Mouse (Mus musculus): ENCODE measurements at regions not wholly inside any gene's neighbourhood (a gene's known extent, or its start where the extent isn't known, plus 50 kb on each side); places are given as distances from the start of the nearest gene placed in this dataset.

DNA sequence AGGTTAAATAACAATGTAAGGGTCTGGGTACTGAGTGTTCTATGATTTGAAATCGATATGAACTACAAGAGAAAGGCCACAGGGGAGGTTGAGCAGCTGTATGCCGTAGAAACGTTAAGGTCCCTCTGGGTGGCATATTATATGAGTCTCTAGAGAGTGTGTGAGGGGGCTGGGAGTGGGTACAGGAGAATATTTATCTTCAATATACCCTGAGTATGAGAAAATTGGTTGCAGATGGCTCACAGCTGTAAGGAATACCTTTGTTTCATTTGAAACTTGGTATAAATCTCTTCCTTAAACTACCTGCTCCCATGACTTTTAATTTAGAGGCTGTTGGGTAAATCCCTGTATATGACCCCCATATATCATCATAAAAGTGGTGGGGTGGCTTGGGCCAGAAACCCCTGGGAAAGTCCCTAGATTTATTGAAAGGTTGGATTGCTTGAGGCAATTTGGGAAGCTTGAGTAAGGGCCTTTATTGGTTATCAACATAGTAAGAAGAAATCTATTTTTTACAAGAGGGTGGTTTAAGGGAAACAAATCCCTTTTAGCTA lies 128.7 kb upstream of the Prkg2 start:
- no peak for ATAC-seq (replicated peaks; ENCODE audit: extremely low read depth, insufficient read depth, low FRiP score)
- H3K9ac ChIP-seq (ENCODE audit: low read length), result no peak overlapping the region
- 70% methylated on average over 3 of the region's 3 CpGs for WGBS
- H3K36me3 ChIP-seq (ENCODE audit: control insufficient read depth, insufficient read depth), result no peaks in the 10 kb centered on the region
- no peak overlapping the region for H3K4me3 ChIP-seq (ENCODE audit: low read length)
- no peaks in the 10 kb centered on the region for H3K4me1 ChIP-seq (ENCODE audit: control insufficient read depth, insufficient read depth, low read length)
- H3K27me3 ChIP-seq (ENCODE audit: control insufficient read depth, insufficient read depth, low read length), result no peaks in the 10 kb centered on the region
- no peak overlapping the region for H3K27ac ChIP-seq (ENCODE audit: low read length)
- H3K4me2 ChIP-seq (ENCODE audit: low read depth, low read length), result no peak overlapping the region
- no peaks in the 10 kb centered on the region for H3K9me3 ChIP-seq (replicated peaks; ENCODE audit: control insufficient read depth, low read length)

DNA sequence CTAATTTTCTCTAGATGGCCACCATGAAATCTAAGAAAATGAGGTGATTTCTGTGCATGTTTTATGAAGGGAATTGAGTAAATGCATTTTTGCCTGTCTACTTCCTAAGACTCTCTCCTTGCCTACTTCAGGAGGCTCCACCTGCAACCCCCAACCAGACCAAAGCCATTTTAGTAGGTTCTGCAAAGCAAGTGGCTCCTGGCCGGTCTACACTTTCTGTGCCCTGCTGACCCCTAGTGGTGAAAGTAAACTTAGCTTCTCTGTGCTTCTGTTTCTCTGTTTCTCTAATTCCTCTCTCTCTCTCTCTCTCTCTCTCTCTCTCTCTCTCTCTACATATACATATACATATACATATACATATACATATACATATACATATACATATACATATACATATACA lies 120.8 kb upstream of the Prkg2 start:
- no peaks in the 10 kb centered on the region for H3K9me3 ChIP-seq (replicated peaks; ENCODE audit: control insufficient read depth, low read length)
- no peak for ATAC-seq (replicated peaks; ENCODE audit: extremely low read depth, insufficient read depth, low FRiP score)
- WGBS, result 0% methylated on average over 1 of the region's 1 CpGs

DNA sequence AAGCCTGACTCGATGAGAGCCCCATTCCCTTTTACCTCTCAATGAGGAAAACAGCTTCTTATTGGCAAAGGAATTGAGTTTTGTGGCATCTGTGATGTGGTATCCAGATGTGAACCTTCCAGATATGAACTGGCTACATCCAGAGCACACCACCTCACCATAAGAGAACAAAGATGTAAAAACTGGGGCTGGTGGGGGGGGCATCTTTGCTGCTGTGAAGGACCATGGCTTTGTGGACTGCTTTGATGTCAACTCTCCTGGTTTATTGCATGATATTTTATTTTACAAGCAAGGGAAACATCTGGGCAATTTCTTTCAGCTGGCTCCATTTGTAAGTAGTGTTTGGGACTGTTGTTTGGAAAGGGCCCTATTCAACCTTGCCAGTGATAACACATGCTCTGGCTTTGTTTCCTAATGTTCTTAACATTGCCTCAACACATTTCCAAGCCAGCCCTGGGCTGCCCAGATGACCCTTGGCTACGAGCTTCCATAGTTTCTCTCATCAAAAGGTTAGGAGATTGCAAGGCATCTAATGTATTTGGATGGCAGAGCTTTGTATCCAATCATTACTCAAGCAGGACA lies 116.2 kb upstream of the Prkg2 start:
- WGBS, result 61% methylated on average over 2 of the region's 2 CpGs
- H3K27me3 ChIP-seq (ENCODE audit: control insufficient read depth, insufficient read depth, low read length), result 0 out of 2 replicates have a peak, but pooled peaks cover 3% of the 10 kb centered on the region
- no peak overlapping the region for H3K4me2 ChIP-seq (ENCODE audit: low read depth, low read length)
- no peak overlapping the region for H3K27ac ChIP-seq (ENCODE audit: low read length)
- H3K9ac ChIP-seq (ENCODE audit: low read length), result no peak overlapping the region
- H3K36me3 ChIP-seq (ENCODE audit: control insufficient read depth, insufficient read depth), result no peaks in the 10 kb centered on the region
- H3K4me1 ChIP-seq (ENCODE audit: control insufficient read depth, insufficient read depth, low read length), result no peaks in the 10 kb centered on the region
- ATAC-seq (replicated peaks; ENCODE audit: extremely low read depth, insufficient read depth, low FRiP score), result no peak
- no peaks in the 10 kb centered on the region for H3K9me3 ChIP-seq (replicated peaks; ENCODE audit: control insufficient read depth, low read length)
- no peak overlapping the region for H3K4me3 ChIP-seq (ENCODE audit: low read length)

More for the DNA sequence above, 120.8 kb upstream of the Prkg2 start:
- Histone ChIP-seq H3K36me3 (ENCODE audit: control insufficient read depth, insufficient read depth) (no peaks in the 10 kb centered on the region), H3K27ac (ENCODE audit: low read length) (no peak overlapping the region), H3K4me3 (ENCODE audit: low read length) (no peak overlapping the region), H3K4me1 (ENCODE audit: control insufficient read depth, insufficient read depth, low read length) (no peaks in the 10 kb centered on the region), H3K27me3 (ENCODE audit: control insufficient read depth, insufficient read depth, low read length) (0 out of 2 replicates have a peak, but pooled peaks cover 3% of the 10 kb centered on the region), H3K4me2 (ENCODE audit: low read depth, low read length) (no peak overlapping the region), H3K9ac (ENCODE audit: low read length) (no peak overlapping the region)

DNA sequence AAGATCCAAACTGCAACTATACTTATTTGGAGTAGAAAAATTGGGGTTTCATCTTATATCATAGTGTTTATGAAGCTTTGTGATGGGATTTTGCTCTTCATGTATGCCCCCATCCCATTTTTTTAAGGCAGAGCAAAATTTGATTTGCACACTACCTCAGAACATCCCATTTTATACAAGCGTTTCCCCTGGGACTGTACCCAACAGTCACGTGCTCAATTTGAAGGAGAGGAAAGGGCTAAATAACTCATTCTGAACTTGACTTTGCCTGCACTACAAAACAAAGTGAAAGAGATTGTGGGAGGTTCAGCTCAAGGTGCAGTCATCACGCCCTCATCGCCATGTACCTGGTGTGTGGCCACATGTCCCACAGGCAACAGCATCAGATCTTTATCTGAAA lies 115.1 kb upstream of the Prkg2 start:
- H3K4me3 ChIP-seq (ENCODE audit: low read length), result no peak overlapping the region
- no peaks in the 10 kb centered on the region for H3K9me3 ChIP-seq (replicated peaks; ENCODE audit: control insufficient read depth, low read length)
- WGBS, result 92% methylated on average over 4 of the region's 4 CpGs
- no peak for ATAC-seq (replicated peaks; ENCODE audit: extremely low read depth, insufficient read depth, low FRiP score)
- H3K4me1 ChIP-seq (ENCODE audit: control insufficient read depth, insufficient read depth, low read length), result no peaks in the 10 kb centered on the region
- no peak overlapping the region for H3K4me2 ChIP-seq (ENCODE audit: low read depth, low read length)
- no peak overlapping the region for H3K9ac ChIP-seq (ENCODE audit: low read length)
- no peaks in the 10 kb centered on the region for H3K36me3 ChIP-seq (ENCODE audit: control insufficient read depth, insufficient read depth)
- H3K27me3 ChIP-seq (ENCODE audit: control insufficient read depth, insufficient read depth, low read length), result 0 out of 2 replicates have a peak, but pooled peaks cover under 1% of the 10 kb centered on the region
- H3K27ac ChIP-seq (ENCODE audit: low read length), result no peak overlapping the region

DNA sequence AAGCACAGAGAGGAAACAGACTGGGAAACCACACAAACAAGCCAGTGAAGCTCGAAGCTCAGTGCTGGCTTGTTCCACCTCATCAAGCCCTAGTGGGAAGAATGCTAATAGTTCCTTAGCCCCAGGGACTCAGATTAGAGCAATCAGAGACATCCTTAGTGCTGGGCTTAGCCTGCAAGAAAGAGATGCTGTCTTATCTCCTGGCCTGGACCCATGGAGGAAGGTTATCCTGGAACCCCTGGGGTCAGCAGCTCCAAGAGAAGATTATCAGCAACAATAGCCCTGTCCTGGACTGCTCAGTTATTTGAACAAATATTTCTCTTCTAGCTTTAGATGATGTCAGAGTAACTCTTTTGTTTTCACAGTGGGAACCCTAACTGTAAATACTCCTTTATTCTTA lies 112.8 kb upstream of the Prkg2 start:
- ATAC-seq (replicated peaks; ENCODE audit: extremely low read depth, insufficient read depth, low FRiP score), result peak; percentile 70
- 10% methylated on average over 1 of the region's 1 CpGs for WGBS
- H3K4me1 ChIP-seq (ENCODE audit: control insufficient read depth, insufficient read depth, low read length), result no peaks in the 10 kb centered on the region
- no peaks in the 10 kb centered on the region for H3K9me3 ChIP-seq (replicated peaks; ENCODE audit: control insufficient read depth, low read length)
- H3K9ac ChIP-seq (ENCODE audit: low read length), result no peak overlapping the region
- no peaks in the 10 kb centered on the region for H3K27me3 ChIP-seq (ENCODE audit: control insufficient read depth, insufficient read depth, low read length)
- no peaks in the 10 kb centered on the region for H3K36me3 ChIP-seq (ENCODE audit: control insufficient read depth, insufficient read depth)
- no peak overlapping the region for H3K4me3 ChIP-seq (ENCODE audit: low read length)
- no peak overlapping the region for H3K27ac ChIP-seq (ENCODE audit: low read length)
- no peak overlapping the region for H3K4me2 ChIP-seq (ENCODE audit: low read depth, low read length)

DNA sequence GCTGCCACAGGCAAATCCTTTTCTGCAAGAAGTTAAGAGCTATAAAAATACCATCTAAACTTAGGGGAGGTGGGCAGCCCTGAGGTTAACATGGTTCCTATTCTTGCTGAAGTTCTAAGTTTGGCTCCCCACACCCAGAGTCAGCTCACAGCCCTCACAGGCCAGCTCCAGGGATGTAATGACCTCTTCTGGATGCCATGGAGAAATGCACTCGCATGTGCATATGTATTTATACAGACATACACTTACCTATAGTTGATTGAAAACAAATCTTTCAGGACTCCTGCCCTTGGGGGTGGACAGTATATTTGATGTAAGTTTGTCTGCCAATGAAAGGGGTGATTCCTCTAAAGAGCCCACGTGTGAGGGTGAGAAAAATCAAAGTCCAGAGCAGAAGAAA lies 95.5 kb upstream of the Prkg2 start:
- no peaks in the 10 kb centered on the region for H3K4me1 ChIP-seq (ENCODE audit: control insufficient read depth, insufficient read depth, low read length)
- WGBS, result 60% methylated on average over 2 of the region's 2 CpGs
- H3K9ac ChIP-seq (ENCODE audit: low read length), result no peak overlapping the region
- no peaks in the 10 kb centered on the region for H3K27me3 ChIP-seq (ENCODE audit: control insufficient read depth, insufficient read depth, low read length)
- no peak overlapping the region for H3K4me2 ChIP-seq (ENCODE audit: low read depth, low read length)
- ATAC-seq (replicated peaks; ENCODE audit: extremely low read depth, insufficient read depth, low FRiP score), result no peak
- H3K36me3 ChIP-seq (ENCODE audit: control insufficient read depth, insufficient read depth), result no peaks in the 10 kb centered on the region
- H3K27ac ChIP-seq (ENCODE audit: low read length), result no peak overlapping the region
- no peak overlapping the region for H3K4me3 ChIP-seq (ENCODE audit: low read length)
- H3K9me3 ChIP-seq (replicated peaks; ENCODE audit: control insufficient read depth, low read length), result no peaks in the 10 kb centered on the region

DNA sequence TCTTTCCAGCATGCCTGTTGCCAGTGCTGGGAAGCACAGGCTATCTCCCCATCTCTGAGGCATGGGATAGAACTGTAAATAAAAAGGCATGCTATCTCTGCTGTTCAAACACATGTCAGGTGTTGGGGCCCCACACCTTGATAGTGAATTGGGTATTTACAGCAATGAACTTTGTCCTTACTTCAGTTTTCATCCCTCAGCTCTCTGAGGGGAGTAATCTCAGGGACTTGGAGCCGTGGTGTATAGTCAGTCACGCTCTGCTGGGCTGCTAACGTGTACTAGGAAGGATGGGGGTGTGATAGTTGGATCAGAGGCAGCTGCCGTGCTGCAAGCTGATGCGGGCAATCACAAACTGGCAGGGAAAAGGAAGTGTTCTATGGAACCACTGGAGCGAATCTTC lies 91.5 kb upstream of the Prkg2 start:
- no peak overlapping the region for H3K4me2 ChIP-seq (ENCODE audit: low read depth, low read length)
- no peak overlapping the region for H3K4me3 ChIP-seq (ENCODE audit: low read length)
- H3K9ac ChIP-seq (ENCODE audit: low read length), result no peak overlapping the region
- H3K36me3 ChIP-seq (ENCODE audit: control insufficient read depth, insufficient read depth), result no peaks in the 10 kb centered on the region
- no peak overlapping the region for H3K27ac ChIP-seq (ENCODE audit: low read length)
- no peak for ATAC-seq (replicated peaks; ENCODE audit: extremely low read depth, insufficient read depth, low FRiP score)
- H3K27me3 ChIP-seq (ENCODE audit: control insufficient read depth, insufficient read depth, low read length), result no peaks in the 10 kb centered on the region
- no peaks in the 10 kb centered on the region for H3K4me1 ChIP-seq (ENCODE audit: control insufficient read depth, insufficient read depth, low read length)
- WGBS, result 50% methylated on average over 6 of the region's 6 CpGs
- H3K9me3 ChIP-seq (replicated peaks; ENCODE audit: control insufficient read depth, low read length), result no peaks in the 10 kb centered on the region

DNA sequence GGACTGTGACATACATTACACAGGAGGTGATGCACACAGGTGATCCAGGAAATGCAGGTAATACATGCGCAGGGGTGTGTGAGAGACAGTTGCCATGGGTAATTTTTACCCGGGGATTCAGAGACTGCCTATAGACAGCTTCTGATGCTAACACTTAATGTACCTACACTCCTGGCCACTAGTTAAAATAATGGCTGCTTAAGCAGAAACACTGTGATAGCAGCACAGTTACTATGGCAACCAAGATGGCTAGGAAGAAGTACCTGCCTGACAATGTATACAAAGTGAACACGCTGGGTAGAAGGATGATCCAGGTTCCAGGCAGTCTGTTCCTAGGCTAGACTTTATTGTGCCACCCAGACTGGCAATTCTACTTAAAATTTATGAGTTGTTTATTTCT lies 88.3 kb upstream of the Prkg2 start:
- Histone ChIP-seq H3K9ac (ENCODE audit: low read length) (no peak overlapping the region), H3K9me3 (replicated peaks; ENCODE audit: control insufficient read depth, low read length) (no peaks in the 10 kb centered on the region), H3K4me1 (ENCODE audit: control insufficient read depth, insufficient read depth, low read length) (no peaks in the 10 kb centered on the region), H3K4me2 (ENCODE audit: low read depth, low read length) (no peak overlapping the region), H3K36me3 (ENCODE audit: control insufficient read depth, insufficient read depth) (no peaks in the 10 kb centered on the region), H3K4me3 (ENCODE audit: low read length) (no peak overlapping the region), H3K27ac (ENCODE audit: low read length) (no peak overlapping the region), H3K27me3 (ENCODE audit: control insufficient read depth, insufficient read depth, low read length) (no peaks in the 10 kb centered on the region)
- ATAC-seq (replicated peaks; ENCODE audit: extremely low read depth, insufficient read depth, low FRiP score), result no peak
- 84% methylated on average over 3 of the region's 3 CpGs for WGBS

DNA sequence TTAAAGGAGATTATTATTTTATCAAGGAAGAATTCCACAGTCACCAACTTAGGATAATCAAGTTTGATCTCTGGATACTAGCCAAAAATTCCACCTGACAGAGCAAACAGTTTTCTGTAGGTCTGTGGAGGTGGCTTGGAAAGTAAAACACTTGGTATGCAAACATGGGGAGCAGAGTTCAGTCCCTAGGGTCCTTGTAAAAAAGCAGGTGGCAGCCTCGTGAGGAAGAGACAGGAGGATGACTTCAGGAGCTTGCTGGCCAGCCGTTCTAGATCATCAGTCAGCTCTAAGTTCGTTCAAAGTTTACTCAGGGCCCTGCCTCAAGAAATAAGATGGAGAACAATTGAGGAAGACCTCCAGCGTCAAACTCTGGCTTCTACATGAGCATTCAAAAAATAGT lies 74.6 kb upstream of the Prkg2 start:
- no peaks in the 10 kb centered on the region for H3K9me3 ChIP-seq (replicated peaks; ENCODE audit: control insufficient read depth, low read length)
- no peak overlapping the region for H3K4me3 ChIP-seq (ENCODE audit: low read length)
- H3K9ac ChIP-seq (ENCODE audit: low read length), result no peak overlapping the region
- 77% methylated on average over 4 of the region's 4 CpGs for WGBS
- no peaks in the 10 kb centered on the region for H3K4me1 ChIP-seq (ENCODE audit: control insufficient read depth, insufficient read depth, low read length)
- no peak overlapping the region for H3K4me2 ChIP-seq (ENCODE audit: low read depth, low read length)
- H3K27me3 ChIP-seq (ENCODE audit: control insufficient read depth, insufficient read depth, low read length), result no peaks in the 10 kb centered on the region
- H3K36me3 ChIP-seq (ENCODE audit: control insufficient read depth, insufficient read depth), result no peaks in the 10 kb centered on the region
- no peak for ATAC-seq (replicated peaks; ENCODE audit: extremely low read depth, insufficient read depth, low FRiP score)
- no peak overlapping the region for H3K27ac ChIP-seq (ENCODE audit: low read length)

Measured in heart, embryonic 16.5 days (tissue).